Mouse (Mus musculus): ENCODE measurements around the gene Tnni2. TPM values are rescaled to one million over a fixed set of nuclear protein-coding genes. Genes with fewer than 3 reads are reported as not detected.

Gene Tnni2
- total and polyA plus RNA-seq, 2 experiments from 2014 or later, result 8.9 TPM; not detected in 1

GRCm38 (mm10) chr7:142430160-142430678 lies 11.4 kb upstream of the Tnni2 start:
- Histone ChIP-seq H3K36me3 (replicated peaks; ENCODE audit: control insufficient read depth, insufficient read depth, low read length) (no peaks in the 10 kb centered on the region), H3K4me2 (ENCODE audit: low read depth, low read length) (no peak overlapping the region), H3K9me3 (replicated peaks; ENCODE audit: control insufficient read depth, low read length) (no peaks in the 10 kb centered on the region), H3K4me3 (ENCODE audit: low read depth, low read length) (no peak overlapping the region), H3K9ac (replicated peaks; ENCODE audit: low read depth, low read length) (no peak overlapping the region), H3K4me1 (ENCODE audit: control insufficient read depth, insufficient read depth) (peaks cover 10% of the 10 kb centered on the region; the same call in 1 of the 2 replicates), H3K27ac (ENCODE audit: low read depth) (peak overlapping the region; percentile 13; the same call in 1 of the 2 replicates), H3K27me3 (ENCODE audit: control insufficient read depth, insufficient read depth, low read length) (no peaks in the 10 kb centered on the region)
- no peak for TF ChIP-seq CTCF (IDR thresholded peaks at IDR 0.05; ENCODE audit: low read depth)
- TF ChIP-seq EP300 (IDR thresholded peaks at IDR 0.05; ENCODE audit: low read depth), result no peak
- DNase-seq (ENCODE audit: low spot score) (no peak), ATAC-seq (ENCODE audit: insufficient read depth, low read depth) (peak; percentile 46; the same call in 1 of the 2 replicates)
- whole genome bisulfite sequencing, result 31% methylated on average over 11 of the region's 12 CpGs

- TF ChIP-seq CTCF (IDR thresholded peaks at IDR 0.05; ENCODE audit: low read depth), result no peak
- no peak for TF ChIP-seq EP300 (IDR thresholded peaks at IDR 0.05; ENCODE audit: low read depth)
- H3K4me1 ChIP-seq (ENCODE audit: control insufficient read depth, insufficient read depth), result peaks cover 10% of the 10 kb centered on the region; the same call in 1 of the 2 replicates
- no peaks in the 10 kb centered on the region for H3K36me3 ChIP-seq (replicated peaks; ENCODE audit: control insufficient read depth, insufficient read depth, low read length)
- no peak overlapping the region for H3K27ac ChIP-seq (ENCODE audit: low read depth)
- no peak for DNase-seq (ENCODE audit: low spot score)
- no peaks in the 10 kb centered on the region for H3K27me3 ChIP-seq (ENCODE audit: control insufficient read depth, insufficient read depth, low read length)
- no peak overlapping the region for H3K4me3 ChIP-seq (ENCODE audit: low read depth, low read length)
- no peaks in the 10 kb centered on the region for H3K9me3 ChIP-seq (replicated peaks; ENCODE audit: control insufficient read depth, low read length)
- no peak for ATAC-seq (ENCODE audit: insufficient read depth, low read depth)
- 89% methylated on average over 14 of the region's 14 CpGs for WGBS
- H3K4me2 ChIP-seq (ENCODE audit: low read depth, low read length), result no peak overlapping the region
- no peak overlapping the region for H3K9ac ChIP-seq (replicated peaks; ENCODE audit: low read depth, low read length)
Observed at GRCm38 (mm10) chr7:142431106-142431505, 10.5 kb upstream of the Tnni2 start.

GRCm38 (mm10) chr7:142433623-142434022 lies 8.0 kb upstream of the Tnni2 start:
- Histone ChIP-seq H3K36me3 (replicated peaks; ENCODE audit: control insufficient read depth, insufficient read depth, low read length) (no peaks in the 10 kb centered on the region), H3K4me1 (ENCODE audit: control insufficient read depth, insufficient read depth) (peaks cover 10% of the 10 kb centered on the region; the same call in 1 of the 2 replicates), H3K9me3 (replicated peaks; ENCODE audit: control insufficient read depth, low read length) (no peaks in the 10 kb centered on the region), H3K4me3 (ENCODE audit: low read depth, low read length) (no peak overlapping the region), H3K27me3 (ENCODE audit: control insufficient read depth, insufficient read depth, low read length) (no peaks in the 10 kb centered on the region), H3K4me2 (ENCODE audit: low read depth, low read length) (no peak overlapping the region), H3K9ac (replicated peaks; ENCODE audit: low read depth, low read length) (0 out of 2 replicates have a peak overlapping the region, but pooled peaks have one; percentile 27), H3K27ac (ENCODE audit: low read depth) (peak overlapping the region; percentile 41; the same call in 1 of the 2 replicates)
- DNase-seq (ENCODE audit: low spot score) (no peak), ATAC-seq (ENCODE audit: insufficient read depth, low read depth) (no peak)
- WGBS, result 34% methylated on average over 19 of the region's 19 CpGs
- no peak for TF ChIP-seq EP300 (IDR thresholded peaks at IDR 0.05; ENCODE audit: low read depth)
- TF ChIP-seq CTCF (IDR thresholded peaks at IDR 0.05; ENCODE audit: low read depth), result no peak

- no peak within 1 kb of the TSS for H3K4me2 ChIP-seq (ENCODE audit: low read depth, low read length)
- peak within 1 kb of the TSS; percentile 41 for H3K27ac ChIP-seq (ENCODE audit: low read depth)
- TF ChIP-seq EP300 (IDR thresholded peaks at IDR 0.05; ENCODE audit: low read depth) (no peak), CTCF (IDR thresholded peaks at IDR 0.05; ENCODE audit: low read depth) (no peak)
- H3K4me1 ChIP-seq (ENCODE audit: control insufficient read depth, insufficient read depth), result peaks cover 10% of the 10 kb centered on the region; the same call in 1 of the 2 replicates
- WGBS, result 71% methylated on average over 10 of the region's 10 CpGs
- no peaks in the 10 kb centered on the region for H3K9me3 ChIP-seq (replicated peaks; ENCODE audit: control insufficient read depth, low read length)
- H3K36me3 ChIP-seq (replicated peaks; ENCODE audit: control insufficient read depth, insufficient read depth, low read length), result no peaks in the 10 kb centered on the region
- no peak within 1 kb of the TSS for H3K4me3 ChIP-seq (ENCODE audit: low read depth, low read length)
- DNase-seq (ENCODE audit: low spot score) (no peak), ATAC-seq (ENCODE audit: insufficient read depth, low read depth) (no peak)
- H3K9ac ChIP-seq (replicated peaks; ENCODE audit: low read depth, low read length), result 0 out of 2 replicates have a peak within 1 kb of the TSS, but pooled peaks have one; percentile 27
- H3K27me3 ChIP-seq (ENCODE audit: control insufficient read depth, insufficient read depth, low read length), result no peaks in the 10 kb centered on the region
Observed at GRCm38 (mm10) chr7:142434137-142434865, 7.3 kb upstream of the Tnni2 start, which contains the start of gene Syt8. Gene Syt8 (plus strand): TSS chr7:142434850.

GRCm38 (mm10) chr7:142435524-142435923 lies 6.1 kb upstream of the Tnni2 start:
- H3K27ac ChIP-seq (ENCODE audit: low read depth), result no peak overlapping the region; the same call in 1 of the 2 replicates
- no peak overlapping the region for H3K4me3 ChIP-seq (ENCODE audit: low read depth, low read length)

More at GRCm38 (mm10) chr7:142435524-142435923, 6.1 kb upstream of the Tnni2 start:
- WGBS, result 14% methylated on average over 4 of the region's 4 CpGs
- H3K4me1 ChIP-seq (ENCODE audit: control insufficient read depth, insufficient read depth), result peaks cover under 1% of the 10 kb centered on the region; the same call in 1 of the 2 replicates
- TF ChIP-seq CTCF (IDR thresholded peaks at IDR 0.05; ENCODE audit: low read depth), result peak; percentile 88
- TF ChIP-seq EP300 (IDR thresholded peaks at IDR 0.05; ENCODE audit: low read depth), result no peak
- peak; percentile 80 for DNase-seq (ENCODE audit: low spot score)
- H3K36me3 ChIP-seq (replicated peaks; ENCODE audit: control insufficient read depth, insufficient read depth, low read length), result no peaks in the 10 kb centered on the region
- H3K9me3 ChIP-seq (replicated peaks; ENCODE audit: control insufficient read depth, low read length), result no peaks in the 10 kb centered on the region
- no peak overlapping the region for H3K9ac ChIP-seq (replicated peaks; ENCODE audit: low read depth, low read length)
- ATAC-seq (ENCODE audit: insufficient read depth, low read depth), result peak; percentile 56
- H3K27me3 ChIP-seq (ENCODE audit: control insufficient read depth, insufficient read depth, low read length), result no peaks in the 10 kb centered on the region
- H3K4me2 ChIP-seq (ENCODE audit: low read depth, low read length), result no peak overlapping the region

All from heart, postnatal 0 days (tissue).